Mouse (Mus musculus) gastrocnemius, postnatal 4 days (tissue): ENCODE data around the gene Ctdsp2. TPM values are rescaled to one million over a fixed set of nuclear protein-coding genes. Genes with fewer than 3 reads are reported as not detected.

ENCODE experiments used
- DNase-seq, 2 experiments: peaks; one replicate each; pipeline ENCODE4 v3.0.0; 2021 to 2022; ENCODE audit warnings: low spot score in 2 of 2, mixed read lengths in 2 of 2
- total RNA-seq, 2 experiments: library from RNA; stranded (reverse); gene quantifications; 2 replicates each; pipeline ENCODE4 v1.2.3; 2021

The Ctdsp2 gene
- total RNA-seq, 2 experiments from 2014 or later = 194 to 205 TPM

DNA sequence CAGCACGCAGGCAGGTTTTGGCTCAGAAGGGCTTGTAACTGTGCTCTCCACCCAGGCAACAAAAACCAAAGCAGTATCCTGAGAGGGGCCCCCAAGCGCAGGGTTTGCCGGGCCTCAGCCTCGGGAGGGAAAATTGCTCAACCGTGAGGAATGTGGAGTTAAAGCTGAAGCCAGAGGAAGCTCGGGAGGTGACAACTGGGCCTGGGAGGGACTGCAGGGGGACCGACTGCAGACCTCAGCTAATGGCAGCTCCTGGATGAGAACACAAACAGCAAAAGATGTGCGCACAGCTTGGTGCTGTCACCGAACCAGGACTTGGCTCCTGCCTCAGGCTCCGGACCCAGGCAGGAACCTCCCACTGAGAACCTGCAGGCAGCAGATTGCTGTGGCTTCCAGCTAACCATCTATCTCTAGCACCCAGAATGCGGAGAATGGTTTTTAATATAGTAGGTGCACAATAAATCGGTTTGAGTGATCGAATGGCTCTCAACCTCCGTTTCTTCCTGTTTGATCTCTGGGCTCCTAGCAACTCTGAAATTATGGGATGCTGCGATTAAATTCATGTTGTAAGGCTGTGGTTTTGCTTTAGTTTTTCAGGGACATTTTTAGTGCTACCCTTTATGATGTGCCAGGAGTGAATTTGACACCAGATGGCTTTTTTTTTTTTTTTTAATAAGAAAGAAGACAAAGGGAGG is 16.1 kb upstream of the Ctdsp2 start:
- DNase-seq = peak in 1 of 2 experiments; percentile 69

DNA sequence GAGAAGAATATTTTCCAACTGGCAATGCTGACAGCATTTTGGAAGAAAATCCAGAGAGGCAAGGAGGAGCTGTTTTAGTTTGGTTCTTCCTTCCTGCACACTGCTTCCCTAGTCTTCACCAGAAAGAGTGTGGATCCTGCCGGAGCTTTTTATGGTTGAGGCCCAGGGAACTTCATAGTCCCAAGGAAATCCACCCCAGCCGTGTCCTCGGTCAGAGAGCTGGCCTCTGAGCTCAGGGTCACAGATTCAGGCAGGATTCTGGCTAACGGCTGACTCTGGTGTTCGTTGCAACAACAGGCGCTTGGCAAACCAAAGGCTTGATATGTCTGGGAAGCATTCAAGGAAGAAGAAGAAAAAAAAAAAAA is 15.6 kb upstream of the Ctdsp2 start:
- no peak for DNase-seq

DNA sequence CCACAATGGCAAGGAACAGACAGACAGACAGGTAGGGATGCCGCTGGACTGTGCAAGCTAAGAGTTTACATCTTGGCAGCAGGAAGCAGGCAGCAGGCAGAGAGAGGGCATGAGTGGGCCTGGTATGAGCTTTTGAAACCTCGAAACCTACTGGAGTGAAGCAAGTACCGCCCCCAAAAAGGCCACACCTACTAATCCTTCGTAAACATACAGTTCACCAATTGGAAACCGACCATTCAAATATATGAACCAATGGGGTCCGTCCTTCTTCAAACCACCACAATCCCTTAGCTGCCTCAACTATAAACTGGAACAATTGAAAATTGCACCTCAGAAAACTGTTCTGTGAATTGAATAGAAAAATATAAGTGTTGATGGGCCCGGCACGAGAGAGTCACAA is 14.7 kb upstream of the Ctdsp2 start:
- no peak for DNase-seq

DNA sequence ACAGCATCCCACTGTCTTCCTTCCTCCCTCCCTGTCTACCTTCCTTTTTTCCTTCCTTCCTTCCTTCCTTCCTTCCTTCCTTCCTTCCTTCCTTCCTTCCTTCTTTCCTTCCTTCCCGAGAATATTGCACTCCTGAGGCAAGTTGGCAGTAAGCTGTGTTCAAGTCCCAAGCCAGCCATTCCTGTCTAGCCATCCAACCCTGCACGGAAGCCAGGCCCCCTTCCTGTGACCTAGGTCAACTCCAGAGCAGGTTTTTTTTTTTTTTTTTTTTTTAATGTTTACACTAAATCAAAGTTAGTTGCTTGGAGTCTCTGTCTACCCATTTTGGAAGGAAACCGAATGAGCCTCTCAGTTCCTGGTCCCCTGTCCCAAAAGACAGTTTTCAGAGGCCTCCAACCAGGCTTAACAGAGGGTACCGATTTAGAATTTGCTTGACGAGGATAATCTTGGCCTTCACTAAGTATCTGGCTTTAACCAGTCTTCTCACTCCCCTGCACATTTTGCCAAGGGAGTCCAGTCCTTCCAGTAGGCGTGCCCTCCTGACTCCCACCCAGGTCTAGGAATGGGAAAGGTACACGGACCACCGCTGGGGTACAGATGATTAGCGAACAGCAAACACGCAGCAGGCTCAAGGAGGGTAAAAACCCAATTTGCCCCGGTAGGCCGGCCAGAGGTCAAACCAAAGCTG is 7.0 kb upstream of the Ctdsp2 start:
- no peak for DNase-seq

DNA sequence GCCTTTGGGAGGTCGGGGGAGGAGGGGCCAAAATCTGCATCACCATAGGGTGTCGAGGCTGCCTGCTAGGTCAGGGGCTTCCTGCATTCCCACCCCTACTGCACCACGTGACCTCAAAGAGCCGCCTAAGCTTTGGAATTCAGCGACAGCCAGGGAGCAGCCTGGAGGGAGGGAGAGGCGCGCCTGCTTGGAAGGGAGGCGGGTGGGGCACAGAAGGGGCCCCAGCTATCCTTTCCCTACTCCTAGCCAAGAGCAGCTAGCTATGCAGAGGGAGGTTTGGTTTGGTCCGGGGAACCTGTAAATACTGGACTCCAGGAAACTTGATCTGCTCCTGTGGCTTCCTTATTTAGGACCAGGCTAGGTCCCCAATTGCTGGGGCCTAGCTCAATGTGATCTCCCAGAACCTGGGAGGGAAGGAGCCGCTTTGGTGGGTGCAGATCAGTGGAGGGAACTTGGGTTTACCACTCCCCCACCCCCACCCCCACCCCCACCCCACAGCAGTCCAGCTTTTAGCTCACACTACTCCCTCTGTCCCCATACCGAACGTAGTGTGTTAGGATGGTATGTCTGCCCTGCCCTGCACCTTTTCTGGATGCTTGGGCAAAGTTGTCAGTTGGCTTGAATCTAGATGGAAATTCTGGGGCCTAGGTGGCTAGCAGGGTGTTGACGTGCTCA is 6.3 kb upstream of the Ctdsp2 start:
- DNase-seq = peak in 1 of 2 experiments; percentile 60

DNA sequence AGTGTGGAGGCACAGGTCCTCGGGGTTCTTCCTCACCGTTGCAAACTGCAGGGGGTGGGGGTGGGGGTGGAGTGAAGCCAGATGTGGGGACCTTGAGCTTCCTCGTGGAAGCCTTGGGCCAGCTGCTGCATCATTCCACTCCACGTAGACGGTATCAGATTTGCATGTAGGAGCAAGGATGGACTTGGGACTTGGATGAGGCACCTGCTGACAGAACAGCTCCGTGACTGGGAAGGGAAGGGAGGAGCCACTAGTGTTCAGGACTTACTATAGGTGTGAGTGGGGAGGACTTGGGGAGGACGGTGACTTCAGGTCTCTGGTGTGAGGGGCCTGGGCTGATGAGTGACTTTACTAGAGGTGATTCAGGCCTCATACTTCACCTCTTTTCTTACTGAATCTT is 5.5 kb upstream of the Ctdsp2 start:
- no peak for DNase-seq

DNA sequence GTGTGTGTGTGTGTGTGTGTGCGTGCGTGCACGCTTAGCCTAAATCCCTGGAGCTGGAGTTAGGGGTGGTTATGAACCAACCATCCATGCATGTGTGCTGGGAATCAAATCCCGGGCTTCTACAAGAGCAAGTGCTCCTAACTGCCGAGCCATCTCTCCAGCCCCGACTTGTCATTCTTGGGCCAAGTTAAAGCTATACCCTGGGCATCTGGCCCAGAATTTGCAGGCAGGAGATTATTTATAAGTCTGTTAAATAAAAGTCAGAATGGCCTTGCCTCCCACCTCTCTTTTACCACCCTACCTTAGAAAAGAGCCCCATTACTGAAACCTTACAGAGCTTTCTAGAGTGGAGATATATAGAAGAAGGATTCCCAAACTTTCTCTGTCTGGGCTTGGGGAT is 2.8 kb upstream of the Ctdsp2 start:
- no peak for DNase-seq

DNA sequence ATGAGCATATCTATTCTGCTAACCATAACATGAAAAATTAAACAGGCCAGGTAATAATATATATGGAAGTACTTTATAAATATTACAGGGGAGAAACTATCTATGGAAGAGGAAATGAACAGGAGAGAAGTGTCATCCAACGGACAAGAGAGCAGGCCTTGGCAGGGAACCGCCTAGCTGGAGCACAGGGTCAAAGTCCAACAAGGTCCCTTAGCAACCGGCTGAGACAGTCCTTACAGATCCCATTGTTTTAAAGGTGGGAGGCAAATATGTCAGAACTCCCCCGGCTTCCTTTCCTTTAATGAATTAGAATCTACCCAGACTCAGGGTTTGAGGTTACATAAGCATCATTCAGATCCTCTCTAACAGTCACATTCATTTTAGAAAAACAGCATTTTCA is 1.4 kb upstream of the Ctdsp2 start:
- DNase-seq = no peak

DNA sequence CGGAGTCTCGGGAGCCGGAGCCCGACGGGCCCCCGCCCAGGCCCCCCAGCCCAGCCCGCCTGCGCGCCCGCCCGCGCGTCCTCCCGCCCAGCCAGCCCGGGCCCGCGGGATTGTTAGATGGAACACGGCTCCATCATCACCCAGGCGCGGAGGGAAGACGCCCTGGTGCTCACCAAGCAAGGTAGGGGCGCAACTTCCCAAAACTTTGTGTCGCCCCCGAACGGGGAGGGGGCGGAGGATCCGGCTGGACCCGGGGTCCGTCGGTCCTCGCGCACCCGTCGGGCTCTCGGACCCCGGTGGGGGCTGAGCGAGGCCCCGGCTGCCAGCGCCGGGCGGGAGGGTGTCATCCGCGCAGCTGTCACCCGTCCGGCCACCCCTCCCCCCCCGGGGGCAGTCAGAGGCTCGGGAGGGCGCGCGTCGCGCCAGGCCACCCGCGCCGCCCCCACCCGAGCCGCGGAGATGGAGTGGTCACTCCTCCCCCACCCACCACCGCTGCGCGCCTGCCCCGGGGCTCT is 661 bp downstream of the Ctdsp2 start:
- DNase-seq = peak; percentile 72 to 81

DNA sequence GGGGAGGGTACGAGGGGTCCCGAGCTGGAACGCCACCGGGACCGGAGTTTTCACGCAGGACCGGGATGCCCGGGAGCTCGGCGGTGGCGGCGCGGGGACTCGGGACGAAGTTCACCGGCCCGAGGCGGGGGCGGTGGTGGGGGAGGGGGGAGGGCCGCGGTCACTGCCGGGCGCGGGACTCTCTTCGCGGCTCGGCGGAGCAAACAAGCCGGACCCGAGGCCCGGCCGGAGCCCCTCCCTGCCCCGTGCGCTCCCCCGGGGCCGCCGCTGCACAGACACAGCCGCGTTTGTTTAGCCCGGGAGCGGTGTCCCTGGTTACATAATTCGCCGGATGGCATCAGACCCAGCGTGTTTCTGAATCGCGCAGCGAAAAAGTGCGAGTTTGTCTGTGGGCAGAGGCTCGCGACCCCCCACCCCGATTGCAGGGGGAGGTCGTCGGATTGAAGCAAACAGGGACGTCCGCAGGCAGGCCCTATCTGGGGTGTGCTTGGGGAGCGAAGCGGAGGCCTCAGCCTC is 1.2 kb downstream of the Ctdsp2 start:
- DNase-seq = peak; percentile 52 to 64

DNA sequence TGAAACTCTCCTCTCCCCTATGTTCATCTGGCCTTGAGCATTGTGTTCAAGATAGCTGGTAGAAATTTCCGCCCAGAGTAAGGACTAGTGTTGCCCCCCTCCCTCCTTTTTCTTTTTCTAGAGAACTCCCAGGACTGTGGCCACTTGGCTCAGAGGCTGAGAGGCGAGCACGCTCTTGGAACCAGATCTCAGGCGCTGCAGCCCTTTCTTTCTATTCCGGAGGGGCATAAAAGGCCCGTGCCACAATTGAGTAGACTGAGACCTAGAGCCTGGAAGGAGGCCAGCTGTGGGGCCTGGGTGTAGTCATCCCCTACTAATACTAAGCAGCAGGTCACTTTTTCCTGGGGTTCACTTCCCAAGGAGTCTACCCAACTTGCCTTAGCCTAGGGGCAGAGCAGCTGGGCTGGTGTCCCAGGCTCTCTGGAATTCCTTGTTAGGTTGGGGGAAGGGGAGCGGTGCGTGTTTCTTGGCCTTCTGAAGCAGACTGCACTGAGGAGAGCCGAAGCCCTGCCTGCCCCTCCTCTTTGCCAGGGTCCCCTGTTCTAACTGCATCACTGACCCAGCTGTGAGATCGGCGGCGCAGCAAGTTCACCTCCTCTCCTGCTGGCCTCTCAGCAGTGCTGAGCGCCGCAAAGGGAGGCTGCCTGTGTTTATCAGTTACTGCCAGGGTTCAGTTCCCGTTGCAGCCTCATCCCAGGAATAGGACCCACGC is 1.9 kb downstream of the Ctdsp2 start:
- peak in 1 of 2 experiments; percentile 69 for DNase-seq

DNA sequence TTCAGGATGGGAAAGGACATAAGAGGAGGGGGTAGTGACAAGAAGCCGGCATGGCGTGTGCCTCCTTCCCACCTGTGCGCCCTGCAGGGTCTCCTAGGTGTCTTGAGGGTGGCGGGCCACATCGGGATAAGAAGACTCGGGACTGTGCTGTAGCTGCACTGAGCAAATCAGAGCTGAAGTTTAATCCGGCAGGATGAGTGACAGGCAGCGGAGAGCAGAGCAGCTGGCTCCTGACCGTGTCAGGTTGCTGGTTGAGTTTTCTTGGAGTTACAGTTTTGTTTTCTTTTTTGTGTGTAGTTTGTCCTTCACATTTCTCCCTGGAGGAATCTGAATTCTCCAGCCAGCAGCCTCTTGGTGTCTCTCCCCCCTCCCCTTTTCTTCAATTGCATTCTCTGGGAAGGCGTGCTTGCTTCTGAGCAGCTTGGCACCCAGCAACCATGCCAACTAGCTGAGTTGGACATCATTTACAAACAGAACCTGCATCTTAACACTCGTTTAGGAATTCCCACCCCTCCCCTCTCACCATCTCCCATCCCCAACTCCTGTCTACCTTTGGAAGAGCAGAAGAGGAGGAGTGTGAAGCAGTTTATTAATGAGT is 2.5 kb downstream of the Ctdsp2 start:
- no peak for DNase-seq

DNA sequence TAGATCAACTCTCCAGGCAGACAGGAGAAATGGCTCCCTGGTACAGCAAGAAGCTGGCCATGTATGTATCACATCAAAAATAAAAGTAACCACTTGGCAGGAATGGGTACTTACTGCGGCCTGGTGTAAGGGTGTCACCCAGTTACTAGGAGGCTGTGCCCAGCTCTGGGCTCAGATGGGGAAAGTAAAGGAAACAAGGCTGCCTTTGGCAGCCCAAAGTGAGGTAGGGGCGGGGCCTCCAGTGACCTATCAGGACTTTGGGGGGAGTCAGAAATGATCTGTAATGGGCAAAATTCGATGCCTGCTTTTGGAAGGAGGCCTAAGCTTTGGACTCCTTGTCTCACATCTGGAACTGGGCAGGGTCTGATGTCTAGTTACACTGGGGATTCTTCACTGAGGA is 3.2 kb downstream of the Ctdsp2 start:
- no peak for DNase-seq

DNA sequence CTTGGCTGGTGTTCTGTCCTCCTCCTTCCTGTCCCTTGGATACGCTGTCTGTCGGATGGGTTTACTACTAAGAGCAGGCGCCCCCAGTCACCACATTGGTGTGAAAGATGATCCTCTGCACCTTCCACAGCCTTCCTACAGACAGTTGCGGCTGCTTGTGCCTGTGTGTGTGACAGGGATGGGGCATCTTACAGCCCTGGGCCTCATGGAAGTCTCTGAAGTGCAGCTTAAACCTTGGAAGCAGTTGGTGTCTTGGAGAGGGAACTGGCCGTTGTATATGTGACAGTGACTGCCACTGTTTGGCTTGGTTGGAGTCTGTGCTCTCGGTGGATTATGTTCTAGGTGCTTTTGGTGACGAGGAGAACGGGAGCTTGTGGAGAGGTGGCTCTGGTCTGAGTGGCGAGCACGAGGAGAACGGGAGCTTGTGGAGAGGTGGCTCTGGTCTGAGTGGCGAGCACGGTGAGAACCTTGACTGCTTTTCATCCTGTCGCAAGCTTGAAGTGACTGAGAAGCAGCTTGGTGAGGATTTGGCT is 4.7 kb downstream of the Ctdsp2 start:
- no peak for DNase-seq

DNA sequence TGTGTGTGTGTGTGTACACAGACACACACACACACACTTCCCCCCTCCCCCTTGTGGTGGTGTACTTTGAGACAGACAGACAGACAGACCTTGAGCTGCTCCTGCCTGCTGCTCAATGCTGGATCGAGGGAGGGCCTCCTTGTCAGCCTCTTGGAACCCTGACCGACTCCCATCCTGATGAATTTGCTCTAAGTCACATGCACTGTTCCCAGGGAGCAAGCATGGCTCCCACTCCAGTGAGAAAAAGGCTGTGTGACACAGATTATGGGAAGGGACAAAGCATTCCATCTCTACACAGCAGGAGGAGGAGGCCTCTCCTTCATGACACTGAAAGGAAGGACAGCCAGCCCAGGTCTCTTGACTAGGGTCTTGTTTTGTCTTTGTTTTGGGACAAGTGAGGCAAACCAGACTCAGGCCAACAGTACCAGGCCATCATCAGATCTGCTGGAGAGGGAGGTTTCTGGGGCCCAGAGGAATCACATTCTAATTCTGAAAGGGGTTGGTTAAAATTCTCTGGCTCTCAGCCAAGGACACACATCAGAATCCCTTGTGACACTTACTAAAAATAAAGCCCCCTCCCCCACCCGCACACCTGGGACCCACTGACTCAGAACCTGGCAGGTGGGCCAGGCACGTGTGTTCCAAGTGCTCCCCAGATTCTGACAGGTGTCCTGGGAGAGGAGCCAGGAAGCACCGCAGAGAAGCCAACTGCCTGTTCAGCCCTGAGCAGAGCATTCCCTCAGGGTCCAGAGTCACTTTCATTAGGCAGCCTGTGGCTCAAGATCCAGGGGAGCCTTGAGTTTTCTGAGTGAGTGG is 5.9 kb downstream of the Ctdsp2 start:
- no peak for DNase-seq

DNA sequence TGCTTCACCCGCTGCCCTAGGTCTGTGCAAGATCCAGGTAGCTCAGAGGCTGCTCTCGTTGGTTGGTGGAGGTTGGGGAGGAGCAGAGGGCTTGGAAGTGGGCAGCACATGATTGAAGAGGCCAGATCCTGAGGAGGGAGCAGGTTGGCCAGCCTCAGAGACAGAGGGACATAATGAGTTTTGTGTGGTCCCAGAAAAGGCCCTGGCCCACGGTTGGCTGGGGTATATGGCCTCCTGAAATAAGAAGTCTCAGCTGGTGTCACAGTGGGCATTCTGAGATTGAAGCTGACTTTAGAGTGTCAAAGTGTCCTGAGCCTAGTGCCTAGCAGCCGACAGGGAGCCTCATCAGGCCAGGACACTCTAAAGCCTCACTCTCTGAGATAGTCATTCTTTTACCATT is 6.6 kb downstream of the Ctdsp2 start:
- no peak for DNase-seq

DNA sequence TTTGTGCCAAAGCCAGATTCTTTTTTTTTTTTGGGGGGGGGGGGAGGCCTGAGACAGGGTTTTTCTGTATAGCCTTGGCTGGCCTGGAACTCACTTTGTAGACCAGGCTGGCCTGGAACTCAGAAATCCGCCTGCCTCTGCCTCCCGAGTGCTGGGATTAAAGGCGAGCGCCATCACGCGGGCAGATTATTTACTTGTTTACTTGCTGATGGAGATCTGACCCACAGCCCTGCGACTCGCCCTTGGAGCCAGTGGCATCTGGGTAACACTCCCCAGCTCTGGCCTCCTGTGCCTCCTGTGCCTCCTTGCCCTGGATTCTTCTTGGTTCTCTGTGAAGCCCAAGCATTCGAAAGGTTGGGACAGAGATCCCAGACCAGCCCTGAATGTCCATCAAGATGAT is 7.1 kb downstream of the Ctdsp2 start:
- no peak for DNase-seq

DNA sequence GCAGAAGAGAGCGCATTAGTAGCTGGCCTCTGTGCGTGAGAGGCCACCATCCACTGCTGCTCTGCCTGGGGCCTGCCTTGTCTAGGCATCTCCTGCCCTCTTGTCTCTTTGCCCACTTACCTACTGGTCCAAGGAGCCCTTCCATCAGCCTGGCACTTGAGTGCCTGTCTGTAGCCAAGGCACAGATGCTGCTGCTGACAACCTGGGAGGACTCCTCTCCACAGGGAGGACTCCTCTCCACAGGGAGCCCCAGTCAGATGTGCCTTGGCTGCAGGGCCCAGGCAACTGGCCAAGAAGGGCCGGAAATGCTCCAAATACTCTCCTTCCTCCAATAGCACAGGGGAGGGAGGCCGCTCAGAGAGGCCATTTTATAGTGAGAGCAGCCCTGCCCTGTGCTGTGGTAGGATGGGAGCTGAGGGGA is 8.0 kb downstream of the Ctdsp2 start:
- peak; percentile 84 to 89 for DNase-seq

DNA sequence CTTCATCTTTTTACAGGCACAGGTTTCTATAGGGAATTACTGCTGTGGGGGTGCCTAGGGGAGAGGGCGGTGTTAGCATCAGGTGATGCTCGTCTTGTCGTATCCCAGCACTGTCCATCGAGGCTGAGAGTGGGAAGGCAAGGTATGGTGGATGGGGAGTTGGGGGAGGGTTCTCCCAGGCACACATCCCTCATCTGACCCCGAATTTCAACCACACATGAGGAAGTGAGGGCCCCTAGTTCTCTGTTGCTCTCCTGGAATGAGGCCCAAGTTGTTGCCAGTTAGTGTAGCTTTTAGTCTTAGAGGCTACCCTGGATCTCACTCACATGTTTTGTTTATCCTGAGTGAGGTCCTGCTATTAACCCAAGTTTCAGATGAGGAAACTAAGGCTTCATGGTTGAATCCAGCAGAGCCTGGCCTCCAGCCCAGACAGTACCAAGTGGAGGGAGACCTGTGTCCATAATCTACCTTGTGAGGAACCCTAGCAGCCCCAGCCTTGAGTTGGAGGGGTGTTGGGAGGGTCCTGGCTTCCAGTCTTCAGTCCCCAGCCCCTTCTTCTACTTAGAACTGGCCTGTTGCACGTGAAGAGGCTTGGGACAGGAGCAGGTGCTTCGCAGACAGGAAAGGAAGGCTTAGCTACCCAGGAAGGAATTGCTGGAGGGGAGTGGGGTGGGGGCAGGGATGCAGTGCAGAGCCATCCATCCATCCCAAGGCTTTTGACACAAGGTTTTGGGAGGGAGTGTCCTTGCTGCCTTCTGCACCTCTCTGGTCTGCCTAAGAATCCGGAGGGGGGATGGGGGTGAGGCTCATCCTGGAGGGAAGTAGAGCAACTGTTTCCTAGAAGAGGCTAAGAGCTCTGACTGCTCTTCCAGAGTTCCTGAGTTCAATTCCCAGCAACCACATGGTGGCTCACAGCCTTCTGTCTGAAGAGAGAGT is 8.9 kb downstream of the Ctdsp2 start:
- no peak for DNase-seq
